Mouse (Mus musculus): Measurements from ENCODE around the gene Sdk1. TPM values are rescaled to one million over a fixed set of nuclear protein-coding genes. Genes with fewer than 3 reads are reported as not detected.

The Sdk1 gene
- polyA plus RNA-seq, 1 experiment from 2014 or later, result 0.59 TPM

DNA sequence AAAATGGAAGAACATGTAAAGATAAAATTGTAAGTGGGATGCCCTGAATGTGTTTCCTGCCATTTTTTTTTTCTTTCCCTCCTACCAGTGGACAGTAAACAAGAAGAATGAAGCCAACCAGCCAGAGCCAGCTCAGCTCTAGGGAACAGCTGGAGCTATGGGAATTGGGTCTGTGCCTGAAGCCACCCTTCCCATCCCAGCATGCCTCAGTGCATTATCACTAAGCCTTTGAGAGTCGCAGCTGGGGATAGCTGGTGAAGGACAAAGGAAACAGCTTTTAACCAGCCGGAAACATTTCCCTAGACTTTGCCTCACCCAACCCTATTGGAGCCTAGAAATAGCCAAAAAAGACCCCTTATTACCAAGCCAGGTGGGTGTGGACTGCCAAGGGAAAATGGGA lies 675.7 kb downstream of the Sdk1 start:
- Histone ChIP-seq H3K9ac (ENCODE audit: low read length) (no peak overlapping the region), H3K9me3 (ENCODE audit: control insufficient read depth, low read length) (no peaks in the 10 kb centered on the region), H3K27ac (ENCODE audit: low read length) (no peak overlapping the region), H3K4me1 (replicated peaks; ENCODE audit: control insufficient read depth, insufficient read depth, low read length) (no peaks in the 10 kb centered on the region), H3K4me3 (ENCODE audit: low read length) (no peak overlapping the region), H3K27me3 (ENCODE audit: control insufficient read depth, insufficient read depth, low read depth, low read length) (no peaks in the 10 kb centered on the region), H3K36me3 (ENCODE audit: control insufficient read depth, insufficient read depth, low read length) (no peaks in the 10 kb centered on the region), H3K4me2 (ENCODE audit: low read depth, low read length) (no peak overlapping the region)
- ATAC-seq (ENCODE audit: low read depth), result peak; percentile 70
- WGBS, result 29% methylated on average over 2 of the region's 2 CpGs

GRCm38 (mm10) chr5:141939000-141939399 lies 697.7 kb downstream of the Sdk1 start:
- Histone ChIP-seq H3K27me3 (ENCODE audit: control insufficient read depth, insufficient read depth, low read depth, low read length) (no peaks in the 10 kb centered on the region), H3K4me1 (replicated peaks; ENCODE audit: control insufficient read depth, insufficient read depth, low read length) (no peaks in the 10 kb centered on the region), H3K9ac (ENCODE audit: low read length) (no peak overlapping the region), H3K36me3 (ENCODE audit: control insufficient read depth, insufficient read depth, low read length) (no peaks in the 10 kb centered on the region), H3K9me3 (ENCODE audit: control insufficient read depth, low read length) (no peaks in the 10 kb centered on the region), H3K27ac (ENCODE audit: low read length) (no peak overlapping the region), H3K4me3 (ENCODE audit: low read length) (no peak overlapping the region), H3K4me2 (ENCODE audit: low read depth, low read length) (no peak overlapping the region)
- 62% methylated on average over 9 of the region's 9 CpGs for WGBS
- no peak for ATAC-seq (ENCODE audit: low read depth)

- Histone ChIP-seq H3K27ac (ENCODE audit: low read length) (no peak overlapping the region), H3K4me1 (replicated peaks; ENCODE audit: control insufficient read depth, insufficient read depth, low read length) (no peaks in the 10 kb centered on the region), H3K9me3 (ENCODE audit: control insufficient read depth, low read length) (no peaks in the 10 kb centered on the region), H3K4me2 (ENCODE audit: low read depth, low read length) (no peak overlapping the region), H3K27me3 (ENCODE audit: control insufficient read depth, insufficient read depth, low read depth, low read length) (no peaks in the 10 kb centered on the region), H3K9ac (ENCODE audit: low read length) (no peak overlapping the region), H3K36me3 (ENCODE audit: control insufficient read depth, insufficient read depth, low read length) (no peaks in the 10 kb centered on the region), H3K4me3 (ENCODE audit: low read length) (no peak overlapping the region)
- ATAC-seq (ENCODE audit: low read depth), result no peak
- 82% methylated on average over 8 of the region's 8 CpGs for WGBS
Measured at GRCm38 (mm10) chr5:141940636-141941035, 699.3 kb downstream of the Sdk1 start.

DNA sequence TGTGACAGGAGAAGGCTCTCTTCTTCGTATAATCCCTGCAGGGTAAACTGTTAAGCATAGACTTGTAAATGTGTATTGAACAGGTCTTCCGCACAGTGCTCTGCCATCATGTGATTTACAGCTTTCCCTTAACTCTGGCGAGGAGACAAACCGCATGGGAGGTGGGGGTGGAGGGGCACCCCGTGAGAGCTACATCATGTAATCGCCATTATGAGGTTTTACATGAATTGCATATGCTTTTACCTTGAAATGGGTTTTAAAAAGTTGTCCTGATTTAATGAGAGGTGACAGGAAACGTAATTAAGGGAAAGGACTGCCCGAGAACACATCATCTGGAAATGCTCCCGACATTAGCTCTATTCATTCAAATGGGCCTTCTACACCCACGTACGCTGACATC lies 709.5 kb downstream of the Sdk1 start:
- Histone ChIP-seq H3K4me1 (replicated peaks; ENCODE audit: control insufficient read depth, insufficient read depth, low read length) (no peaks in the 10 kb centered on the region), H3K36me3 (ENCODE audit: control insufficient read depth, insufficient read depth, low read length) (no peaks in the 10 kb centered on the region), H3K4me2 (ENCODE audit: low read depth, low read length) (no peak overlapping the region), H3K9me3 (ENCODE audit: control insufficient read depth, low read length) (no peaks in the 10 kb centered on the region), H3K9ac (ENCODE audit: low read length) (no peak overlapping the region), H3K27me3 (ENCODE audit: control insufficient read depth, insufficient read depth, low read depth, low read length) (no peaks in the 10 kb centered on the region), H3K4me3 (ENCODE audit: low read length) (no peak overlapping the region), H3K27ac (ENCODE audit: low read length) (no peak overlapping the region)
- no peak for ATAC-seq (ENCODE audit: low read depth)
- 75% methylated on average over 11 of the region's 11 CpGs for WGBS

DNA sequence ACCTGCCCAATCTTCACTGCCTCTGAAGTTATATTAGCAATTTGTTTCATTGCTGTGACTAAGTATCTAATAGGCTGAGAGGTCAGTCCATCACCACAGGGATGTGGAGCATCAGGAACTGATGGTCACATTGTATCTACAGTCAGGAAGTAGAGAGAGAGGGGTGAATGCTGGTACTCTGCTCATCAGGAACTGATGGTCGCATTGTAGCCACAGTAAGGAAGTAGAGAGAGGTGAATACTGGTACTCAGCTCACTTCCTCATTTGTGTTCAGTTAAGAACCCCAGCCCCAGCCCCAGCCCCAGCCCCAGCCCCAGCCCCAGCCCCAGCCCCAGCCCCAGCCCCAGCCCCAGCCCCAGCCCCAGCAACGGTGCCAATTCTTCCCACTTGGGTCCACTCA lies 711.0 kb downstream of the Sdk1 start:
- H3K36me3 ChIP-seq (ENCODE audit: control insufficient read depth, insufficient read depth, low read length), result no peaks in the 10 kb centered on the region
- no peak for ATAC-seq (ENCODE audit: low read depth)
- H3K9me3 ChIP-seq (ENCODE audit: control insufficient read depth, low read length), result no peaks in the 10 kb centered on the region
- WGBS, result 57% methylated on average over 2 of the region's 2 CpGs
- no peak overlapping the region for H3K4me3 ChIP-seq (ENCODE audit: low read length)
- no peak overlapping the region for H3K27ac ChIP-seq (ENCODE audit: low read length)
- no peak overlapping the region for H3K9ac ChIP-seq (ENCODE audit: low read length)
- no peaks in the 10 kb centered on the region for H3K27me3 ChIP-seq (ENCODE audit: control insufficient read depth, insufficient read depth, low read depth, low read length)
- no peaks in the 10 kb centered on the region for H3K4me1 ChIP-seq (replicated peaks; ENCODE audit: control insufficient read depth, insufficient read depth, low read length)
- H3K4me2 ChIP-seq (ENCODE audit: low read depth, low read length), result no peak overlapping the region

DNA sequence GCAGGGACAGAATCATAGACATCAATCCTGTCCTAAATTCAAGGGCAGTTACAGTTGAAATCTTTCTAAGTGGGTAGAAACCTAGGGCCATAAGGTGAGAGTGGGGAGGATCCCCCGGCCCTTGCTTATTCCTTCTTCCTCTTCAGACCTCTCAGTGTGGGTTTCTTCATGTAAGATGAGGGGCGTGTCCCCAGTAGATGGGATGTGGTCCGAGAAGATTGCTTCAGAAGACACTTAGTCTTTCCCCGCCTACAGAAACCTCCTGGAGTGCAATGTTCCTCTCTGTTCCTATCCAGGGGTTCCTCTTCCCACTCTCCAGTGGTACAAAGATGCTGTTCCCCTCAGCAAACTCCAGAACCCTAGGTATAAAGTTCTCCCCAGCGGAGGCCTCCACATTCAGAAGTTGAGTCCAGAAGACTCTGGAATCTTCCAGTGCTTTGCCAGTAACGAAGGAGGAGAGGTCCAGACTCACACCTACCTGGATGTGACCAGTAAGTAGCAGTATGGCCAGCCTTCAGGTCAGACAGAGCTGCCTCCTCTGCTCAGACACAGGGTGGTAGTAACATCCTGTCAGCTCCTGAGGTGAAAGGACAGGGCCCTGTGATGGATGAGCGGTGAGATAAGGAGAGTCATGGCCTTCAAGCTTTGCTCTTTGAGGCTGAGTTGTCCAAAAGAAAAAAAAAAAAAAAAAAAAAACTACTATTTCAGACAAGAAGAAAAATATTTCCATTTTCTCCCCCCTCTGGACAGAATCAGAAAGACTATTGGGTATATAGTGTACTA lies 711.6 kb downstream of the Sdk1 start:
- no peak overlapping the region for H3K27ac ChIP-seq (ENCODE audit: low read length)
- no peaks in the 10 kb centered on the region for H3K4me1 ChIP-seq (replicated peaks; ENCODE audit: control insufficient read depth, insufficient read depth, low read length)
- no peak for ATAC-seq (ENCODE audit: low read depth)
- H3K4me3 ChIP-seq (ENCODE audit: low read length), result no peak overlapping the region
- no peaks in the 10 kb centered on the region for H3K36me3 ChIP-seq (ENCODE audit: control insufficient read depth, insufficient read depth, low read length)
- H3K9ac ChIP-seq (ENCODE audit: low read length), result no peak overlapping the region
- WGBS, result 74% methylated on average over 7 of the region's 7 CpGs
- no peaks in the 10 kb centered on the region for H3K27me3 ChIP-seq (ENCODE audit: control insufficient read depth, insufficient read depth, low read depth, low read length)
- H3K9me3 ChIP-seq (ENCODE audit: control insufficient read depth, low read length), result no peaks in the 10 kb centered on the region
- no peak overlapping the region for H3K4me2 ChIP-seq (ENCODE audit: low read depth, low read length)

DNA sequence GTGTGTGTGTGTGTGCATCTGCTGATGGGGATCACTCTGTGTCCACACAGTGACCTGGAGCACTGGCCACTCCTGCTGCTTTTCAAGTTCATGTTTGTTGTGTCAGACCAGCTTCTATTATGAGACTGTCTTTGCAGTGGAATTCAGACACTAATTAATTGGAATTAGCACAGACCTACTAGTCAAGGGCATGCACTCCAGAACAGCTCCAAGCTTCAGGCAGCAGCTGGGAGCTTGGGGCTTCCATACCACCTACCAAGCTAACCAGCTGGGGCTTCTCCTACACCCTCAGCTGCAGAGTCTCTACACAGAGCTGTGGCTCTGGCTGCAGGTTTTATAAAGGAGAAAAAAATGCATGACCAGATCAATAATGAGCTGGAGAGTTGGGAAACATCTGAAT lies 729.8 kb downstream of the Sdk1 start:
- Histone ChIP-seq H3K9ac (ENCODE audit: low read length) (no peak overlapping the region), H3K27me3 (ENCODE audit: control insufficient read depth, insufficient read depth, low read depth, low read length) (no peaks in the 10 kb centered on the region), H3K4me3 (ENCODE audit: low read length) (no peak overlapping the region), H3K27ac (ENCODE audit: low read length) (no peak overlapping the region), H3K36me3 (ENCODE audit: control insufficient read depth, insufficient read depth, low read length) (no peaks in the 10 kb centered on the region), H3K9me3 (ENCODE audit: control insufficient read depth, low read length) (no peaks in the 10 kb centered on the region), H3K4me2 (ENCODE audit: low read depth, low read length) (no peak overlapping the region), H3K4me1 (replicated peaks; ENCODE audit: control insufficient read depth, insufficient read depth, low read length) (no peaks in the 10 kb centered on the region)
- ATAC-seq (ENCODE audit: low read depth), result no peak

GRCm38 (mm10) chr5:141979511-141979910 lies 738.2 kb downstream of the Sdk1 start:
- H3K9ac ChIP-seq (ENCODE audit: low read length), result no peak overlapping the region
- H3K36me3 ChIP-seq (ENCODE audit: control insufficient read depth, insufficient read depth, low read length), result no peaks in the 10 kb centered on the region
- no peak for ATAC-seq (ENCODE audit: low read depth)
- H3K4me2 ChIP-seq (ENCODE audit: low read depth, low read length), result no peak overlapping the region
- no peak overlapping the region for H3K4me3 ChIP-seq (ENCODE audit: low read length)
- H3K27ac ChIP-seq (ENCODE audit: low read length), result no peak overlapping the region
- H3K9me3 ChIP-seq (ENCODE audit: control insufficient read depth, low read length), result no peaks in the 10 kb centered on the region
- no peaks in the 10 kb centered on the region for H3K4me1 ChIP-seq (replicated peaks; ENCODE audit: control insufficient read depth, insufficient read depth, low read length)
- H3K27me3 ChIP-seq (ENCODE audit: control insufficient read depth, insufficient read depth, low read depth, low read length), result no peaks in the 10 kb centered on the region

GRCm38 (mm10) chr5:141980746-141981145 lies 739.5 kb downstream of the Sdk1 start:
- WGBS, result 72% methylated on average over 6 of the region's 6 CpGs
- Histone ChIP-seq H3K9ac (ENCODE audit: low read length) (no peak overlapping the region), H3K36me3 (ENCODE audit: control insufficient read depth, insufficient read depth, low read length) (no peaks in the 10 kb centered on the region), H3K4me2 (ENCODE audit: low read depth, low read length) (no peak overlapping the region), H3K27me3 (ENCODE audit: control insufficient read depth, insufficient read depth, low read depth, low read length) (no peaks in the 10 kb centered on the region), H3K4me1 (replicated peaks; ENCODE audit: control insufficient read depth, insufficient read depth, low read length) (no peaks in the 10 kb centered on the region), H3K9me3 (ENCODE audit: control insufficient read depth, low read length) (no peaks in the 10 kb centered on the region), H3K27ac (ENCODE audit: low read length) (no peak overlapping the region), H3K4me3 (ENCODE audit: low read length) (no peak overlapping the region)
- no peak for ATAC-seq (ENCODE audit: low read depth)

GRCm38 (mm10) chr5:141984322-141984721 lies 743.0 kb downstream of the Sdk1 start:
- no peak for ATAC-seq (ENCODE audit: low read depth)
- Histone ChIP-seq H3K4me2 (ENCODE audit: low read depth, low read length) (no peak overlapping the region), H3K9me3 (ENCODE audit: control insufficient read depth, low read length) (no peaks in the 10 kb centered on the region), H3K36me3 (ENCODE audit: control insufficient read depth, insufficient read depth, low read length) (no peaks in the 10 kb centered on the region), H3K27me3 (ENCODE audit: control insufficient read depth, insufficient read depth, low read depth, low read length) (no peaks in the 10 kb centered on the region), H3K9ac (ENCODE audit: low read length) (no peak overlapping the region), H3K27ac (ENCODE audit: low read length) (no peak overlapping the region), H3K4me3 (ENCODE audit: low read length) (no peak overlapping the region), H3K4me1 (replicated peaks; ENCODE audit: control insufficient read depth, insufficient read depth, low read length) (no peaks in the 10 kb centered on the region)
- WGBS, result 75% methylated on average over 4 of the region's 4 CpGs

All from lung, embryonic 16.5 days (tissue).